Mouse (Mus musculus) forebrain, embryonic 12.5 days (tissue): ENCODE measurements around the gene 4930539E08Rik. TPM values are rescaled to one million over a fixed set of nuclear protein-coding genes. Genes with fewer than 3 reads are reported as not detected.

Experiments used
- ATAC-seq: fragments of 200-750 bp; cut with Nextera tagmentation; 2 replicates; pipeline ENCODE4 v1.8.0; 2017; ENCODE audit warnings: moderate TSS enrichment; ENCODE audit not compliant: low FRiP score
- H3K27ac ChIP-seq: fragments of 300-500 bp; sonication (generic); 2 replicates; pipeline ENCODE4 v1.5.1; 2016; ENCODE audit warnings: mild to moderate bottlenecking
- H3K27me3 ChIP-seq: fragments of 300-500 bp; sonication (generic); 2 replicates; pipeline ENCODE4 v1.6.1; 2016; ENCODE audit warnings: mild to moderate bottlenecking
- H3K36me3 ChIP-seq: fragments of 300-500 bp; sonication (generic); replicated peaks from 2 replicates; pipeline ENCODE4 v1.6.1; 2016; ENCODE audit warnings: mild to moderate bottlenecking
- H3K4me1 ChIP-seq: fragments of 300-500 bp; sonication (generic); 2 replicates; pipeline ENCODE4 v1.6.1; 2016
- H3K4me2 ChIP-seq: fragments of 300-500 bp; sonication (generic); 2 replicates; pipeline ENCODE4 v1.6.1; 2016; ENCODE audit warnings: mild to moderate bottlenecking, moderate library complexity
- H3K4me3 ChIP-seq: fragments of 300-500 bp; sonication (generic); replicated peaks from 2 replicates; pipeline ENCODE4 v1.5.1; 2016; ENCODE audit warnings: mild to moderate bottlenecking
- H3K9ac ChIP-seq: fragments of 300-500 bp; sonication (generic); 2 replicates; pipeline ENCODE4 v1.6.1; 2016; ENCODE audit warnings: mild to moderate bottlenecking
- H3K9me3 ChIP-seq: fragments of 300-500 bp; sonication (generic); 2 replicates; pipeline ENCODE4 v1.6.1; 2016
- WGBS: fragments of 180-500 bp; shearing (Covaris S2); methylation state at CpG from one replicate; pipeline ENCODE4 v1.1.7; 2016; 5-methylcytosine and 5-hydroxymethylcytosine counted together
- polyA plus RNA-seq: library from polyadenylated mRNA; unstranded; fragments of >200 nt; fragmentation: Nextera tagmentation; extraction: Ambion mirVana; gene quantifications from 2 replicates; pipeline ENCODE4 v1.2.1, GENCODE M21; 2016

4930539E08Rik gene
- polyA plus RNA-seq = 0.23 TPM in 2 replicates

DNA sequence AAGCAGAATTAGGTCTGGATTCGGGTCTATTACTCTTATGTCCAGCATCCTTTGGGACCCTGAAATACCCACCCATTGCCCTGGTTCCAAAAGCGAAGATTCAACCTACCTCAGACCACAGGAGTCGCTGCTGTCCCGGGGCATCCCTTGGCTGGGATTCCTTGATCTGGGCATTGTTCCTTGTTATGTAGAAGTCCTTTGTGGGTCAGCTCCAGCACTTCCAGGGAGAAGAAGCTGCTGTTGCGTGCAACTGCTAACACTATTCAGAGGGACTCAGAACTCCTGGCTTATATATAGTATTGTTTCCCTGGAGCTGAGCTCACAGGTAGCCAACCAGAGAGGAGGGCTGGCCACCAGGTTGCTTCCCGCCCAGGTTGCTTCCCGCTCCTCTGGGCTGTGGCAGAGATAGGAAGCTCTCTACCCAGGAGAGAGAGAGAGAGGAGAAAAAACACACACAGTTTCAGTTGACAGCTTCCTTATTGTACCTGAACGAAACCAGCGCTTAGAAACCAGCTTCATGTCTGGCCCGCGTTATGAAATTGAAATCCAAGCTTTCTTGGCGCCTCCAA lies at the start of gene 4930539E08Rik:
Gene 4930539E08Rik, minus strand, starts transcription at position 265 of the 569 bp plus-strand sequence.
- H3K27me3 ChIP-seq = peaks cover 4% of the 10 kb centered on the region
- WGBS = 58% methylated on average over 12 of the region's 12 CpGs
- H3K4me2 ChIP-seq = no peak within 1 kb of the TSS
- H3K4me1 ChIP-seq = no peaks in the 10 kb centered on the region
- H3K27ac ChIP-seq = no peak within 1 kb of the TSS
- ATAC-seq = no peak
- no peak within 1 kb of the TSS for H3K4me3 ChIP-seq
- H3K9me3 ChIP-seq = no peaks in the 10 kb centered on the region
- no peak within 1 kb of the TSS for H3K9ac ChIP-seq
- H3K36me3 ChIP-seq = no peaks in the 10 kb centered on the region

DNA sequence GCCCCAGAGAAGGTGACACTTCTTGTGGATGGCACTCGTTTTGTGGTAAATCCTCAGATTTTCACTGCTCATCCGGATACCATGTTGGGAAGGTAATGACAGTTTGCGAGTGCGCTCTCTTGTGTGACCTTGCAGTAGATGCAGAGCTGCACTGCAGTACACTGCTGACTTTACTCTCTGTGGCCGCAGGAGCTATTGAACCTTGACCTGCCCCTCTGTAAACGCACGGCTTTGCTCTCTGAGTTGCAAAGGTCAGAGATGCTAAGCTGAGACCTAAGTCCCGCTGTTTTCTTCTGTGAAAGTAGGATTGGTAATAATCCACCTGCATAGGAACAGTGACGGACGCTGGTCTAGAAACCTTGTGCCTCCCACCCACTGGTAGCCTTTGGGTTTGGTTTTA lies 46.5 kb upstream of the 4930539E08Rik start:
- Histone ChIP-seq H3K9me3 (no peaks in the 10 kb centered on the region), H3K4me2 (no peak overlapping the region), H3K4me1 (no peaks in the 10 kb centered on the region), H3K36me3 (peaks cover 78% of the 10 kb centered on the region), H3K27me3 (no peaks in the 10 kb centered on the region), H3K4me3 (no peak overlapping the region), H3K27ac (no peak overlapping the region), H3K9ac (no peak overlapping the region)
- ATAC-seq = no peak
- 93% methylated on average over 10 of the region's 10 CpGs for WGBS

DNA sequence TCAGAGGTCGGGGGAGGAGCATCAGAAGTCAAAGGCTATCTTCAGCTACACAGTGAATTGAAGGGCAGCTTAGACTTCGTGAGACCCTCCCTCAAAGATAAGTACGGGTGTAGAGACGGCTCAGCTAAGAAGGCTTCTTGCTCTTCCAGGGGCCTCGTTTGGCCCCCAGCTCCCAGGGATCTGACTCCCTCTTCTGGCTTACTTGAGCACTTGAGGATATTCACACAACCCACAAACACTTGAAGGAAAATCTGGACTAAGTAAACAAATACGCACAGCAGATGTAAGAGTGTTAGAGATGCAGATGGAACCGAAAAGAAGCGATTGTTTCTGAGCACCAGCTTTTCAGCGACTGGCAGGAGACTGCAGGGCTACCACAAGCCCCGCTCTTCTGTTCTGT lies 45.5 kb upstream of the 4930539E08Rik start:
- no peaks in the 10 kb centered on the region for H3K4me1 ChIP-seq
- H3K4me3 ChIP-seq = no peak overlapping the region
- H3K27ac ChIP-seq = no peak overlapping the region
- H3K27me3 ChIP-seq = no peaks in the 10 kb centered on the region
- 82% methylated on average over 10 of the region's 10 CpGs for WGBS
- no peak overlapping the region for H3K9ac ChIP-seq
- no peaks in the 10 kb centered on the region for H3K9me3 ChIP-seq
- H3K36me3 ChIP-seq = peaks cover 72% of the 10 kb centered on the region
- no peak overlapping the region for H3K4me2 ChIP-seq
- no peak for ATAC-seq

DNA sequence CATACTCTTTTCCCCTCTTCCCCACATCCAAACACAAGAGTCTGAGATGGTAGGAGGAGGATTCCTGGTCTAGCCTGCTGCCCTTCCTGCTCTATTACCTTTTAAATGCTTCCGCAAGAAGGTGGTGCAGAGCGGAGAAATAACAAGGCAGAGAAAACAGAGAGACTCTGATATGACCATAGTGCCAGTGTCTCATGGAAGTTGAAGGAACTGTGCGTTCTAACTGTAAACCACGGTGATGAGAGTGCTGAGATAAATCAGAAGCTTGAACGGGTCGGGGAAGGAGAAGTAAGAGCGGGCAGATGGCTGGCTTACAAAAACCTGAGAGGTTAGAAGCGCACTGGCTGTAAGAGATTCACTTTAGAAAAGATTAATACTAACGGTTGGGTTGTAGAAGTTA lies 39.3 kb upstream of the 4930539E08Rik start:
- WGBS = 97% methylated on average over 9 of the region's 9 CpGs

DNA sequence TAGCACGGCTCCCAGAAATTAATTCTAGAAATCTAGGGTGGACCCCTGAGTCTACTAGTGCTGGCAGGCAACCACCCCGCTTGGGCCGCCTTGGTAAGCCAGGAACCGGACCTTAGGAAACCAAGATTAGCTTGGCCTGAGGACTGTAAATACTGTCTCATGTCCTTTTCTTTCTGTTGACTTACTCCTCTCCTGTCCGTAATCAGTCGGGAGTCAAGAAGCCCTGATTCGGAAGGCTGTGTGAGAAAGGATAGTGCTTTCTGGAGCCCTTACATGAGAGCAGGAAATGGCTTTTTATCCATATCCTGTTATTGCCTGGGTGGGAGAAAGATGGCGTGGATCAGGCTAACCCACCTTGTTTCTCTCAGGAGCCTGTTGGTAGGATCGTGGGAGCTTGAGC lies 38.1 kb upstream of the 4930539E08Rik start:
- H3K27me3 ChIP-seq = no peaks in the 10 kb centered on the region

More for the DNA sequence above, 39.3 kb upstream of the 4930539E08Rik start:
- peaks cover 19% of the 10 kb centered on the region; the same call in 1 of the 2 replicates for H3K36me3 ChIP-seq
- H3K9ac ChIP-seq = no peak overlapping the region
- H3K4me3 ChIP-seq = no peak overlapping the region
- H3K27ac ChIP-seq = no peak overlapping the region
- no peak for ATAC-seq
- peaks cover 26% of the 10 kb centered on the region for H3K4me1 ChIP-seq
- H3K4me2 ChIP-seq = peak overlapping the region; percentile 77; the same call in 1 of the 2 replicates
- no peaks in the 10 kb centered on the region for H3K9me3 ChIP-seq
- no peaks in the 10 kb centered on the region for H3K27me3 ChIP-seq

DNA sequence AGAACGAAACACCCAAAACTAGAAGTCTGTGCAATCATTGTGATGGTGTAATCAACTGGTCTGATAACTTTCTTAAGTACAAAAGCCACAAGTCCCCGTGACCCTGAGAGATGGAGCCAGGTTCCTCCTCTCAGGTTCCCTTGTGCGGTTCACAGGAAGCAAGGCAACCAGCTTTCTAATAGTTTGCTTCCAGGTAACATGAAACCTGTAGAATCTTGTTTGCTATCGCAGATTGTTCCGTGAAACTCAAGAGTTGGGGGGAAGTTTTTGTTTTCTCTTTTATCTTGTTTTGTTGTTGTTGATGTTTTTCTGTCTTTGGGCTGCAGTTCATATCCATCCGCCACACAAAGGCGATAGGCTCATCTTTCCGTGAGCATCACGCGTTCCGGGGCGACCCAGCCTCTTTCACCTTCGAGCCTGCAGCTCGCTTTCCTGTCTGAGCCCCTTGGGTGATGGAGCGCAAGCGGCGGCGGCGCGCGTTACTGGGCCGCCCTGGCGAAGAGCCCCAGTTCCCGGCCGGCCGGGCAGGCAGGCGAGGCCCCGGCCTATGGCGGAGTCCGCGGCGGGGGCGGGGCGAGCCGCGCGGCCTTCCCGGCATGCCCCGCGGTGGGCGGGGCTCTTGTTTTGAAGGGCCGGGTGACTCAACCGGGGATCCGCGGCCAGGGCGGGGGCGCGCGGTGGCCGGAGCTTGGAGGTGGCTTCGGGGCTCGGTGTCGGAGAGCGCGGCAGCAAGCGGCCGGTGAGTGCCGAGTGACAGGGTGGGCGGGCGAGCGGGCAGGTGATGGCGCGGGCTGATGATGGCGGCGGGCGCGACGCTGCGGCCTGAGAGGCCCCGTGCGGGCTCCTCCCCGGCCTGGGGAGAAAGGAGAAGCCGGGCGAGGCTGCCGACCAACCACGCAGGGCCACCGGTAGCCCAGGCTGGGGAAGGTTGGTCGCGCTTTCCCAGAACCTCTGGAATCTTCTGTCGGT lies 37.0 kb upstream of the 4930539E08Rik start, which contains the start of gene Kctd20:
Gene Kctd20, plus strand, starts transcription at position 120 of the 969 bp plus-strand sequence.
- peaks cover 26% of the 10 kb centered on the region for H3K4me1 ChIP-seq
- no peaks in the 10 kb centered on the region for H3K27me3 ChIP-seq
- ATAC-seq = peak; percentile 93
- peak within 1 kb of the TSS; percentile 77 for H3K4me2 ChIP-seq
- peak within 1 kb of the TSS; percentile 81 for H3K4me3 ChIP-seq
- WGBS = under 1% methylated on average over 71 of the region's 80 CpGs
- H3K9ac ChIP-seq = peak within 1 kb of the TSS; percentile 90
- H3K36me3 ChIP-seq = 0 out of 2 replicates have a peak, but pooled peaks cover 5% of the 10 kb centered on the region
- 0 out of 2 replicates have a peak, but pooled peaks cover 5% of the 10 kb centered on the region for H3K9me3 ChIP-seq
- peak within 1 kb of the TSS; percentile 97 for H3K27ac ChIP-seq

More for the DNA sequence above, 38.1 kb upstream of the 4930539E08Rik start:
- ATAC-seq = no peak
- peak overlapping the region; percentile 90 for H3K9ac ChIP-seq
- no peaks in the 10 kb centered on the region for H3K9me3 ChIP-seq
- H3K36me3 ChIP-seq = peaks cover 12% of the 10 kb centered on the region; the same call in 1 of the 2 replicates
- H3K4me3 ChIP-seq = peak overlapping the region; percentile 81
- WGBS = 40% methylated on average over 9 of the region's 9 CpGs
- H3K27ac ChIP-seq = 0 out of 2 replicates have a peak overlapping the region, but pooled peaks have one; percentile 97
- H3K4me1 ChIP-seq = peaks cover 26% of the 10 kb centered on the region
- H3K4me2 ChIP-seq = peak overlapping the region; percentile 77

DNA sequence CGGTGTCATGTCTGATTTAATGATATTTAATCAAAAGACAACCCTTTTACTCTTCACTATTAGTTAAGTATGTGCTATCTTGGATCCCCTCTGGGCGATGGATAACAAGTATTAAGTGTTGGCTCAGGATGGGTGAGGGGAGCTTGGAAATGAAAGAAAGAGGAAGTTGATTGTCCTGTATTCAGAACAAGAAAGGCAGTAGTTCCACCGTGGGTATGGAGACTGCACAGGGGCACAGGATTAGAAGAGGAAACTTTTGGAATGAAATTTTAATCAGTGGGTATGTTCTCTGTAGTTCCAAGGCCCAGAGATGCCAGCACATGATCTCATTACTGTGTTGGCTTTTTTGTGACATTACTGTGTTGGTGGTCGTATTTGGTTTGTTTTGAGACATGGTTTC lies 35.6 kb upstream of the 4930539E08Rik start:
- Histone ChIP-seq H3K9ac (no peak overlapping the region), H3K4me3 (no peak overlapping the region), H3K4me1 (peaks cover 26% of the 10 kb centered on the region), H3K36me3 (no peaks in the 10 kb centered on the region), H3K27ac (no peak overlapping the region), H3K27me3 (no peaks in the 10 kb centered on the region), H3K9me3 (0 out of 2 replicates have a peak, but pooled peaks cover 5% of the 10 kb centered on the region), H3K4me2 (no peak overlapping the region)
- WGBS = 78% methylated on average over 4 of the region's 4 CpGs
- no peak for ATAC-seq

DNA sequence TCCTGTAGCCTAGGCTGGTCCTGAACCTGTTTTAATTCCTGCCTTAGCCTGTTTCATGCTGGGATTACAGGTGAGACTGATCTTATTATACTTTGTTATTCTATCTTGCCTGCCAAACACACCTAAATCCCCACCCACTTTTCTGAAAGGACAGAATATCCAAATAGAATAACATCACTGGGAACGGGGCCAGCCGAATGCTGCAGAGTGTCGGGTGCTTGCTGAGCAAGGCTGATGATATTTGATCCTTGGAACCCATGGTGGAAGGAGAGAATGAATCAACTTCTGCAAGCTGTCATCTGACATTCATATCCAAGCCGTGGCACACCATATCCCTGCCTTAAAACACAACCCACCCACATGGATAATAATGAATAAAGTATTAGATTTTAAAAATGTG lies 33.5 kb upstream of the 4930539E08Rik start:
- no peak overlapping the region for H3K4me2 ChIP-seq
- H3K36me3 ChIP-seq = no peaks in the 10 kb centered on the region
- peaks cover 18% of the 10 kb centered on the region for H3K4me1 ChIP-seq
- no peaks in the 10 kb centered on the region; the same call in 1 of the 2 replicates for H3K27me3 ChIP-seq
- 0 out of 2 replicates have a peak, but pooled peaks cover 5% of the 10 kb centered on the region for H3K9me3 ChIP-seq
- WGBS = 78% methylated on average over 4 of the region's 4 CpGs
- no peak for ATAC-seq
- H3K4me3 ChIP-seq = no peak overlapping the region
- no peak overlapping the region; the same call in 1 of the 2 replicates for H3K9ac ChIP-seq
- H3K27ac ChIP-seq = no peak overlapping the region

DNA sequence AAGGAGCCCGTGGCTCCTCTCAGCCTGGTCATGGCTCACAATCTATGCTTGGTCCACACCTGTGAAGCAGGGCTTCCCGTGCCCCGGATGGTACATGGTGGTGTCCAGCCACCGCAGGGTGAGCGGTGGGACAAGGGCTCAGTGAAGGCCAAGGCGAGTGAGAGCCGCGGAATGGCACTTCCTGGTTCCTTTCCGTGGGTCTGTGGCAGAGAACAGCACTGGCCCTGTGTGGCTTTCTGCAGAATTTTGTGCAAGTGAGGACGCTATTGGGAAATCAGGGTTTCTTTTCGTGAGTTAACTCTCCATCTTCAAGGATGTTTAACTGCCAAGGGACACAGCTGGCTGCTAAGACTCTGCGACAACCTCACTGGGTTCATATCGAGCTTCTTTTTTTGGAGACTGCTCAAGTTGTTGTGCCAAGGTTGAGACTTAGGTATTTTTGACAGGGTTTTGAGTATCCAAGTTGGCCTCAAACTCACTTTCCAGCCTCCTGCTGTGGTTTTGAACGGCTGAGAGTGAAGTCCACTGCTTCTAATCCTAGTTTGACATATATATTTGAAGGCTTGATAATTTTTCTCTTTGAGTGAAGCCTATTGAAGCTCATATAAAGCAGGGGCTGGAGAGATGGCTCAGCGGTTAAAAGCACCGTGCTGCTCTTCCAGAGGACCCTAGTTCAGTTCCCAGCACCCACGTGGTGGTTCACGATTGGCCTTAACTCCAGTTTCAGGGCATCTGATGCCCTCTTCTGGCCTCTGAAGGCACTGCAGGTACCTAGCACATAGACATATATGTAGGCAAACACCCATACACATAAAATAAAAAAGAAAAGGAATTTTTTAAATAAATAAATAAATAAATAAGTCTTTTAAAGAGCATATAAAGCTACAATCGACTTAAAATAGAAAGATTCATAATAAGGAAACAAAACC lies 32.2 kb upstream of the 4930539E08Rik start:
- H3K9ac ChIP-seq = no peak overlapping the region
- WGBS = 93% methylated on average over 19 of the region's 19 CpGs
- no peak for ATAC-seq
- no peaks in the 10 kb centered on the region; the same call in 1 of the 2 replicates for H3K27me3 ChIP-seq
- 0 out of 2 replicates have a peak, but pooled peaks cover 5% of the 10 kb centered on the region for H3K9me3 ChIP-seq
- H3K4me1 ChIP-seq = peaks cover 11% of the 10 kb centered on the region
- no peak overlapping the region for H3K4me2 ChIP-seq
- H3K4me3 ChIP-seq = no peak overlapping the region
- no peaks in the 10 kb centered on the region for H3K36me3 ChIP-seq
- H3K27ac ChIP-seq = no peak overlapping the region

DNA sequence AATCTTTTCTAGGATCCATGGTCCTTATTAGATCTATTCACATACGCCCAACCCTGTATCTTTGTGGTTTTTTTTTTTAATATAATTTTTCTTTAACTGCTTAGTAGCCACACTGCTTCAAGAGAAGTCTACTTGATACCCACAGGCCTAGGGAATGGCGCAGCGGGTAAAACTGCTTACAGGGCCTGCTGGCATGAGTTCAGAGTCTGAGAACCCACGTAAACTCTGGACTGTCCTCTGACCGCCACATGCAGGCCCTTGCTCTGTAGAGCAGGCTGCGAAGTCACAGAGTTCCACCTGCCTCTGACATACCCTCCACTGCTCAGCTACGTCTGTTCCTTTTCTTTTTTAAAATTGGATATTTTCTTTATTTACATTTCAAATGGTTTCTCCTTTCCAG lies 29.4 kb upstream of the 4930539E08Rik start:
- no peaks in the 10 kb centered on the region for H3K36me3 ChIP-seq
- no peak overlapping the region for H3K4me3 ChIP-seq
- 0 out of 2 replicates have a peak, but pooled peaks cover 5% of the 10 kb centered on the region for H3K9me3 ChIP-seq
- ATAC-seq = no peak
- WGBS = 91% methylated on average over 7 of the region's 7 CpGs
- H3K9ac ChIP-seq = no peak overlapping the region
- no peaks in the 10 kb centered on the region for H3K4me1 ChIP-seq
- H3K27ac ChIP-seq = no peak overlapping the region
- no peak overlapping the region for H3K4me2 ChIP-seq
- no peaks in the 10 kb centered on the region; the same call in 1 of the 2 replicates for H3K27me3 ChIP-seq

DNA sequence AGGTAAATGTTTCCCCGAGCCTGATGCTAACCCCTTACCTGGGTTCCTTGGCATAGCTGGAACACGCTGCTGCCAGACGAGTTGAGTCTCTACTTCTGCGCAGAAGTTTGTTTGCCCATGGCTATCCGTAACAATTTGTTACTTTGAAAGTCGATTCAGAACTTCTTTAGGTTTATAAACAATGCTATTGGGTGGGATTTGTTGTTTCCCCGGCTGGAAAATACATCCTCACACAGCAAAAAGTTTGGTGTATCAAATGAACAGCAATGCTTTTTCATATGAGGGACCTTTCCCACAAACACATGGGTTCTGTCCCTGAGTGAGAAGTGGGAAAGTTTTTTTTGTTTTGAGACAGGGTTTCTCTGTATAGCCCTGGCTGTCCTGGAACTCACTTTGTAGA lies 28.6 kb upstream of the 4930539E08Rik start, which contains the start of gene Pxt1:
Gene Pxt1, minus strand, starts transcription at position 101 of the 400 bp plus-strand sequence.
- no peak for ATAC-seq
- Histone ChIP-seq H3K4me3 (no peak within 1 kb of the TSS), H3K27me3 (no peaks in the 10 kb centered on the region; the same call in 1 of the 2 replicates), H3K4me1 (no peaks in the 10 kb centered on the region), H3K9ac (no peak within 1 kb of the TSS), H3K36me3 (no peaks in the 10 kb centered on the region), H3K4me2 (no peak within 1 kb of the TSS), H3K9me3 (0 out of 2 replicates have a peak, but pooled peaks cover 5% of the 10 kb centered on the region), H3K27ac (no peak within 1 kb of the TSS)
- 92% methylated on average over 7 of the region's 7 CpGs for WGBS
